Mouse (Mus musculus): ENCODE data around the gene Trappc3l. TPM values are rescaled to one million over a fixed set of nuclear protein-coding genes. Genes with fewer than 3 reads are reported as not detected.
"Not testable (repeated sequence)": the region's sequence is repeated elsewhere in the genome, so short reads cannot be mapped to it uniquely, and the experiment has no call there.

Trappc3l gene
- not detected for total RNA-seq (2021)

DNA sequence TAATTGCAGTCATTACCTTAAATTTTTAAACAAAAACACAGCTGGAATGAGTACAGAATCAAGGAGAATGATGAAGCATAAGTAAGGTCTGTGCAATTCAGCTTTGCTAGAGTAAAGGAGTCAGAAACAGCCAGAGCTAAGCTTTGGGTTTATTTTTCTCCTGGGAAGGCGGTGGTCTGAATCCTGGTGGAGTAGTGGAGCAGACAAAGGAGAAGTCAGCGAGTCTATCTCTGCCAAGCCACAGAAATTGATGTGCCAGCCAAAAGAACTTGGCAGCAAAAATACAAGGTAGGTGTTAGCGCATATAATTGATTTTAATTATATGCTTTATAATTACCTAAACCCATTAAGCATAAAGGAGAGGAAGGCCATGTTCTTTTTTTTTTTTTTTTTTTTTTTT is at the start of gene Trappc3l:
Gene Trappc3l (plus strand): TSS at position 197 of the 400 bp plus-strand sequence.
- DNase-seq, result no peak

DNA sequence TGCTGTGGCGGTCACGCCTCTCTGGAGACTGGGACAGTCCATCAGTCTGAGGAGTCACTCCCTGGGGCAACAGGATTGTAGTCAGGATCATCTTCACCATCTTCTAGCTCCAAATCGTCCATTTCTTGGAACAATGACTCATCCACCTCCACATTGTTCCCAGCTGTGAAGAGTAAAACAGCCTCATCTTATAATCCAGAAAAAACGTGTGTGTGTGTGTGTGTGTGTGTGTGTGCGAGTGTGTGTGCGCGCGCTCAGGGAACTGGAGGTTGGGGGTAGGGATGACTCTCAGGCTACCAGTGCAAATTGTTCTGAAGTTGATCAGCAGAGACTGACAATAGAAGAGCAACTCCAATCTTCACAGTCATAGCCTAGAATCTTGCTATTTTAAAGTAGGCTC is 40.7 kb upstream of the Trappc3l start:
- DNase-seq, result not testable (repeated sequence)

GRCm38 (mm10) chr10:33998397-33998796 is 39.0 kb upstream of the Trappc3l start:
- DNase-seq, result no peak

DNA sequence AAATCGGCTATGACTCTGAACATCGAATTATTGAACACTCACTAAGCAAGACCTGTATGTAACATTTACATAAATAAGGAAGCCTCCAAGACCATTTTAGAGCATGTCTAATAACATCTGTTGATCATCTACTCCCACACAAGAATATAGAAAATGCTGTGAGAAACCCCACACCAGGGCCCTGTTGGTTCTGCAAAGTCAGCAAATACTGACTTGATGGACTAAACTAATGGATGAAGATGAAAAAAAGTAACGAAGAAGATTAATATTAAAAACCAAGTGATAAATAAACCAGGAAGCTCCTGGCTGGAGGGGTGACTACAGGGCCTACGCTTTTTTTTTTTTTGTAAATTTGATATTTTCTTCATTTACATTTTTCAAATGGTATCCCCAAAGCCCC is 24.8 kb upstream of the Trappc3l start:
- no peak for DNase-seq

- DNase-seq, result no peak
Measured at GRCm38 (mm10) chr10:34013241-34013640, 24.2 kb upstream of the Trappc3l start.

DNA sequence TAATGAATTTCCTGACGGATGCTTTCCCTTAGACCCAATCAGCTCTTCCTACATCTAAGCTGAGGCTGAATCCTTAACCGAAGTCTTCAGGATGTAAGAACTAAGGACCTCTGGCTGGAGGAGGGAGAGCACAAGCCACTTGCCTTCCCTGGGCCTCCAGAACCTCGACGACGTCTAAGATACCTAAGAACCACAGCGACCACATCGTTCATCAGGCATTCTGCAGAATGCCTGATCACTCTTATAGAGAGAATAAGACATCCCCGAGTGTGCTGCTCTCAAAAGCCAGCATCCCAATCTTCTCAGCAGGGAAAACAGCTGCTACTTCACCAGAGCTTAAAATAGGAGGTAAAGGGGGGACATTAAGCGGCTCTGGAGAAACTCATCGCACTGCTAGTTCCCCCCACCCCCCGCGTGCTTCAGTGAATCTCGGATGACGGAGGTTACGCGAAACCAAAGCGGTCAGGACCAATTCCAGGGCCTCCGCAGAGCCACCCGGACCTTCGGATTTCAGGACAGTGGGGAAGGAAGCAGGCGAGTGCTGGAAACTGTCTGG is 18.6 kb upstream of the Trappc3l start:
- peak in 1 of 2 experiments; percentile 9 for DNase-seq

GRCm38 (mm10) chr10:34019302-34020075 is 17.9 kb upstream of the Trappc3l start, which contains the start of gene Rwdd1:
Gene Rwdd1, minus strand, starts transcription at chr10:34019624.
- DNase-seq, result peak; percentile 98 to 99

- DNase-seq, result no peak
Measured at GRCm38 (mm10) chr10:34030322-34030721, 7.1 kb upstream of the Trappc3l start.

GRCm38 (mm10) chr10:34033630-34034305 is 3.6 kb upstream of the Trappc3l start:
- peak; percentile 42 to 62 for DNase-seq

DNA sequence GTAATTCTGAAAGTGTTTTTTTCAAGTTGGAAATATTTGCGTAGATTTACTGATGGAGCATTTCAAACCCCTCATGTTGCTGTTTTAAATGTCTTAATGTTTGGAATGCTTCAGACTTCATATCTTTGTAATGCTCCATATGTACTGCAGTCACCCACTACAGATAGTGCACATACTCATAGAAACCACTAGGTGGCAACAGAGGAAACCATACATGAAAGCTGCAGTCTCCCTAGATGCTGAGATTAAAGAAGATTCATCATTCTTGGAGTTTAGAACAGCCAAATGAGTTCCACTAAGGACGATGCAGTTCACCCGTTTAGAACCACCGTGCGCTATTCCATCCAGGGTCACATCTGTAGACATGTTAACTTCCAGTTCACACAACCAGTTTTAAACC is 810 bp upstream of the Trappc3l start:
- no peak for DNase-seq

GRCm38 (mm10) chr10:34044210-34044609 is 6.8 kb downstream of the Trappc3l start, which contains the start of gene Calhm4:
Gene Calhm4, minus strand, starts transcription at chr10:34044310.
- DNase-seq, result no peak

GRCm38 (mm10) chr10:34053987-34054386 is 16.6 kb downstream of the Trappc3l start:
- no peak for DNase-seq

GRCm38 (mm10) chr10:34066591-34066990 is 29.2 kb downstream of the Trappc3l start:
- no peak for DNase-seq

DNA sequence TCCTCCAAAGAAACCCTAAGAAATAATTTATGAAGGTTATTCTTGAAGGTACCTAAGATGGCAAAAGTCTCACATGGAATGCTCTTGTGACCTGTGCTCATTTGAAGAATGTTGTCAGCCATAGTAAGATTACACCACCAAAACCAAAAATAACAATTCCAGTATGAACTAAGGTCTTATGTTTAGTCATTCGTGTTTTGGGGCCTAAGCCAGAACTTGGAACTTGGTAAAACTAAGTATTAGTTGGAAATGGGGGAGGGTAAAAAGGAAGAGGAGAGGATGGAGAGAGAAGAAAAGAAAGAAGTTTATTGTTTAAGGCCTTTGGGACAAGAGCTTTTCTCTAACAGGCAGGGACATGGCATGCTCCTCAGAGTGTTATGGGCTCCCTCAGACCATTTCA is 32.2 kb downstream of the Trappc3l start:
- DNase-seq, result no peak

- no peak for DNase-seq
Measured at GRCm38 (mm10) chr10:34070999-34071492, 33.6 kb downstream of the Trappc3l start.

- no peak for DNase-seq
Measured at GRCm38 (mm10) chr10:34071650-34072049, 34.3 kb downstream of the Trappc3l start.

DNA sequence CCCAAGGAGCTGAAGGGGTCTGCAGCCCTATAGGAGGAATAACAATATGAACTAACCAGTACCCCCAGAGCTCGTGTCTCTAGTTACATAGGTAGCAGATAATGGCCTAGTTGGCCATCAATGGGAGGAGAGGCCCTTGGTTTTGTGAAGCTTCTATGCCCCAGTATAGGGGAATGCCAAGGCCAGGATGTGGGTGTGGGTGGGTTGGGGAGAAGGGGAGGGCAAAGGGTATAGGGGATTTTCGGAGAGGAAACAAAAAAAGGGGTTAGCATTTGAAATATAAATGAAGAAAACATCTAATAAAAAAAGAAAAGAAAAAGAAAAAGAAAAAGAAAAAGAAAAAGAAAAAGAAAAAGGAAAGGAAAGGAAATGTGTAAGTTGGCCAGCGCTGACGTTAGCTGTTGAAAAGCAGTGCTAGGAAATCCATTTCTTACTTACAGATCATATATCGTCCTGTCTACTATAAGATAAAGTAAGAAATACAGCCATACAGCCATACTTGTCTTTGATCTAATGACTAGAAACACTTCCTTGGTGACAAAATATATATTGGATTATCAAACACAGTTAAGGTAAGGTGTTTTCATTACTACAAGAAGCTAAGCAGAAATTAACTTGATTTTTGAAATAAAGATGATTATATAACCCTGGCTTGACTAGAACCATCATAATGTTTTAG is 37.3 kb downstream of the Trappc3l start:
- no peak for DNase-seq

- no peak for DNase-seq
Measured at GRCm38 (mm10) chr10:34086514-34086913, 49.1 kb downstream of the Trappc3l start.

GRCm38 (mm10) chr10:34088515-34088914 is 51.1 kb downstream of the Trappc3l start:
- no peak for DNase-seq

DNA sequence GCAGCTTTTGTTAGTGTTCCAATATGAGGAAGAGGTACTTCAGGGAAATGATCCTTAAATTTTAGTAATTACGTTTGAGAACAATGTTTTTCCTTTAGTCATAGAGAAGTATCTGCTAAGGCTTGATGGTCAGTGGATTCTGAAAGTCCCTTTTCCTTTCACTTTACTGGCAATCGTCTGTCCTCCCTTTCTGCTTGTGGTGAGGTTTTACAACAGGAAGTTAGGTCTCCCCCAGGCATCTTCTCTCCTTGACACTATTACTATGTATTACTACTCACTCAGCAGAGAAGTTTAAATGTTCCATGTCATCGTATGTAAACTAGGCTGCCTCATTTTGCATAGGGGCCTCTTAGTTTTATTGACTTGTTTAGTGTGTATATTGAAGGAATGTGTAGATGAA is 52.1 kb downstream of the Trappc3l start:
- no peak for DNase-seq

DNA sequence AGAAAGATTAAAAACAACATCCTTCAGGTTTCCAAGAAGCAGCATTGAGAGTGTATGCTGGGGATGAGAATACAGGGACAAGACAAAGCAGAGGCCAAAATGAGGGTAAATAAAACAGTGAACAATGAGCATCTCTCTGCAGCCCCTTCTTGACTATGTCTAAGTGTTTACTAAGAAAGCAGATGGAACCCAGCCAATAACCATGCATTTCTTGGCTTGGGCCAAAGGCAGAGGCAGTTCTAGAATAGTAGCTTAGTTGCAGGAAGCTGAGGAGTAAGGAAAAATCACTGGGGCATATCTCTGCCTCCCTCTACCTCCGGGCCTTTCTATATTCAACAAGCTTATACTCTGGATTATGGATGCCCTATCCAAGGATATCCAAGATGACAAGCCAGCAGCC is 53.1 kb downstream of the Trappc3l start:
- no peak for DNase-seq

GRCm38 (mm10) chr10:34091888-34092287 is 54.5 kb downstream of the Trappc3l start:
- DNase-seq, result peak; percentile 12 to 14

- DNase-seq, result no peak
Measured at GRCm38 (mm10) chr10:34095147-34095546, 57.8 kb downstream of the Trappc3l start.
